In genomic region chr7:130692943-130693799, GRCm38 (mm10) we compare ENCODE assay signal across 7 mouse cellular contexts.
A peak's percentile ranks its signal among the peaks of the same experiment; 100 is the strongest.
DNase-seq lines count a peak whose midpoint lies in the region; ATAC-seq and TF ChIP-seq lines count a peak whose summit lies in the region.

No protein-coding gene starts in this region.

- peak overlapping the region; percentile 89 for H3K4me2 ChIP-seq in embryonic facial prominence, embryonic 13.5 days
- peak overlapping the region; percentile 81 for H3K4me2 ChIP-seq in hindbrain, embryonic 15.5 days
- peak overlapping the region; percentile 83 for H3K4me2 ChIP-seq in limb, embryonic 13.5 days (replicated peaks)

- peak; percentile 48; the same call in 1 of the 2 replicates for ATAC-seq in embryonic facial prominence, embryonic 13.5 days (ENCODE audit: insufficient number of reproducible peaks, insufficient read depth, low FRiP score, low TSS enrichment, low read depth)
- ATAC-seq in hindbrain, embryonic 15.5 days (ENCODE audit: low FRiP score, low read depth), result peak; percentile 71
- ATAC-seq in limb, embryonic 13.5 days (ENCODE audit: low FRiP score, low read depth), result peak; percentile 27; the same call in 1 of the 2 replicates

- peak overlapping the region; percentile 84 for H3K4me3 ChIP-seq in E14TG2a.4 (replicated peaks; ENCODE audit: low read length)
- H3K4me3 ChIP-seq in embryonic facial prominence, embryonic 13.5 days, result peak overlapping the region; percentile 71
- peak overlapping the region; percentile 89 for H3K4me3 ChIP-seq in hindbrain, embryonic 15.5 days
- H3K4me3 ChIP-seq in limb, embryonic 13.5 days, result peak overlapping the region; percentile 72

- H3K4me1 ChIP-seq in E14TG2a.4 (replicated peaks; ENCODE audit: low read depth, low read length), result peaks cover 73% of the 10 kb centered on the region
- H3K4me1 ChIP-seq in embryonic facial prominence, embryonic 13.5 days, result peaks cover 69% of the 10 kb centered on the region
- peaks cover 51% of the 10 kb centered on the region for H3K4me1 ChIP-seq in hindbrain, embryonic 15.5 days (replicated peaks)
- peaks cover 56% of the 10 kb centered on the region for H3K4me1 ChIP-seq in limb, embryonic 13.5 days

- H3K27me3 ChIP-seq in E14TG2a.4 (ENCODE audit: insufficient read depth, low read length), result no peaks in the 10 kb centered on the region
- H3K27me3 ChIP-seq in embryonic facial prominence, embryonic 13.5 days, result no peaks in the 10 kb centered on the region
- no peaks in the 10 kb centered on the region for H3K27me3 ChIP-seq in hindbrain, embryonic 15.5 days
- no peaks in the 10 kb centered on the region for H3K27me3 ChIP-seq in limb, embryonic 13.5 days

- DNase-seq in NIH3T3 (ENCODE audit: low read depth), result peak; percentile 14
- DNase-seq in right cerebral cortex, adult 2 months (ENCODE audit: low spot score in 2 of 2), result peak; percentile 55 to 62
- DNase-seq in c-Kit-positive CD71-positive TER-119-positive erythroid progenitor cells, embryonic 14.5 days (ENCODE audit: low spot score), result no peak

- TF ChIP-seq CTCF in E14TG2a.4 (conservative IDR thresholded peaks at IDR 0.05; ENCODE audit: low read length), result no peak

- H3K36me3 ChIP-seq in E14TG2a.4 (ENCODE audit: insufficient read depth, low read length), result peaks cover 26% of the 10 kb centered on the region; the same call in 1 of the 2 replicates
- peaks cover 4% of the 10 kb centered on the region; the same call in 1 of the 2 replicates for H3K36me3 ChIP-seq in embryonic facial prominence, embryonic 13.5 days
- no peaks in the 10 kb centered on the region for H3K36me3 ChIP-seq in hindbrain, embryonic 15.5 days
- H3K36me3 ChIP-seq in limb, embryonic 13.5 days, result no peaks in the 10 kb centered on the region

- H3K9ac ChIP-seq in embryonic facial prominence, embryonic 13.5 days, result peak overlapping the region; percentile 94
- peak overlapping the region; percentile 99 for H3K9ac ChIP-seq in hindbrain, embryonic 15.5 days
- peak overlapping the region; percentile 92 for H3K9ac ChIP-seq in limb, embryonic 13.5 days

- peak overlapping the region; percentile 99 for H3K27ac ChIP-seq in embryonic facial prominence, embryonic 13.5 days
- H3K27ac ChIP-seq in hindbrain, embryonic 15.5 days (replicated peaks), result peak overlapping the region; percentile 99
- peak overlapping the region; percentile 97 for H3K27ac ChIP-seq in limb, embryonic 13.5 days

- WGBS in embryonic facial prominence, embryonic 13.5 days, result under 1% methylated on average over 19 of the region's 19 CpGs
- WGBS in hindbrain, embryonic 15.5 days, result 2% methylated on average over 19 of the region's 19 CpGs
- 2% methylated on average over 19 of the region's 19 CpGs for WGBS in limb, embryonic 13.5 days

- H3K9me3 ChIP-seq in E14TG2a.4 (ENCODE audit: low read length), result no peaks in the 10 kb centered on the region
- H3K9me3 ChIP-seq in embryonic facial prominence, embryonic 13.5 days, result no peaks in the 10 kb centered on the region
- no peaks in the 10 kb centered on the region for H3K9me3 ChIP-seq in hindbrain, embryonic 15.5 days
- no peaks in the 10 kb centered on the region for H3K9me3 ChIP-seq in limb, embryonic 13.5 days
